Comparison of ENCODE assay signal across 23 mouse cellular contexts in genomic region chr16:64823890-64824289, GRCm38 (mm10).
"Had no signal": no experiment of that assay in that cellular context is flagged by ENCODE, and none has a peak within 500 bp of the region (broad histone marks: within the 10 kb centered on the region; RNA-seq: fewer than 3 reads in every experiment).

No protein-coding gene starts in this region.

- H3K4me1 ChIP-seq: limb, embryonic 12.5 days; limb, embryonic 15.5 days; midbrain, embryonic 12.5 days had no signal

- ATAC-seq: liver, postnatal 0 days; lung, postnatal 0 days; midbrain, embryonic 16.5 days had no signal

- H3K4me2 ChIP-seq: limb, embryonic 12.5 days; limb, embryonic 15.5 days; liver, embryonic 11.5 days; lung, embryonic 14.5 days; midbrain, embryonic 12.5 days had no signal

- DNase-seq: kidney, adult 2 months; kidney, postnatal 25 days; layer of hippocampus, postnatal 36 days; left cerebral cortex, postnatal 4 days; liver, postnatal 0 days; lung, embryonic 14.5 days; right cerebral cortex, postnatal 25 days; thymus, adult 2 months; thymus, postnatal 14 days; thymus, postnatal 4 days had no signal

- H3K9me3 ChIP-seq: limb, embryonic 12.5 days; limb, embryonic 15.5 days; midbrain, embryonic 12.5 days had no signal

- H3K9ac ChIP-seq: limb, embryonic 12.5 days; limb, embryonic 15.5 days; liver, embryonic 14.5 days; liver, postnatal 0 days; lung, embryonic 14.5 days; midbrain, embryonic 12.5 days had no signal

- H3K27me3 ChIP-seq: limb, embryonic 12.5 days; limb, embryonic 15.5 days; midbrain, embryonic 12.5 days had no signal

- H3K4me3 ChIP-seq: layer of hippocampus, adult 2 months; left cerebral cortex, adult 2 months; limb, embryonic 12.5 days; limb, embryonic 15.5 days; midbrain, embryonic 12.5 days; myocyte had no signal

- H3K27ac ChIP-seq: kidney, postnatal 0 days; layer of hippocampus, adult 2 months; left cerebral cortex, adult 2 months; limb, embryonic 12.5 days; limb, embryonic 15.5 days; liver, embryonic 14.5 days; macrophage; midbrain, embryonic 12.5 days; stomach, postnatal 0 days had no signal
